Mouse (Mus musculus) right cerebral cortex, postnatal 4 days (tissue): ENCODE results near the gene Nufip1.

Experiments used
- DNase-seq: peaks from one replicate; pipeline ENCODE4 v3.0.0-alpha.2; 2022

The Nufip1 gene

DNA sequence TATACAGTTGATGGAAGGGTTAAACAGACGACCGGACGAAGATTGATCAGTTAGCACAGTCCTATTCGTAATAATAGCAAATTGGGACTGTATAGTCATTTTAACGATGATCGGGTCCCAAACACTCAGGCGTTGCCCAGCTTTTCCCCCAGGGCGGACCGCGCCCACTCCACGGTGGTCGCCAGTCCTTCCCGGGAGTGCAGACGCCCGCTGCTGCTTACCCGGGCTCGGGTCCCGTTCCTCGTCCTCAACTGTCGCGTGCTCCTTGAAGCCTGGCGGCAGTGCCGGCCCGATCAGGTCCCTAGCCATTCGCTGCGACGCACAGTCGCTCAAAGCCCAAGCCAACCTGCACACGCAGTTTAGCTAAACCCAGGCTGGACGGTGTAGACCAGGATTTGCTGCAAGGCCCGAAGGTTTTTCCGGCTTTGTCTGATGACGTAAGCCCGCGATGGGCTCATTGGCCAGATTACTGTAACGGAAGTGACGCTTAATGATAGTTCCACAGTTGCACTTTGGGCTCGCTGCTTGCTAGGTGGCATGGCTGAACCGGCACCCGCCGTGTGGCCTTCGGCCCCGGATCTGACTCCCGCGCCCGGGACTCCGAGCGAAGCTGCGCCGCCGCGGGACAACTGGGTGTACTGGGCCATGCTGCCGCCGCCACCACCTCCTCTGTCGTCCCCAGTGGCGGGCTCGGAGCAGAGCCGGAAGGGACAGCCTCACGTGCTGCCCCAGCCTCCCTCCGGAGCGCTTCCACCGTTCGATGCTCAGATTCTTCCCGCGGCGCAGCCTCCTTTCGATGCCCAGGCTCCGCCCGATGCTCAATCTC, at the start of gene Nufip1, which contains the start of gene Gpalpp1:
Gene Nufip1, plus strand, starts transcription at position 496 of the 826 bp plus-strand sequence.
Gene Gpalpp1, minus strand, starts transcription at position 365 of the 826 bp plus-strand sequence.
- DNase-seq, result peak; percentile 79

DNA sequence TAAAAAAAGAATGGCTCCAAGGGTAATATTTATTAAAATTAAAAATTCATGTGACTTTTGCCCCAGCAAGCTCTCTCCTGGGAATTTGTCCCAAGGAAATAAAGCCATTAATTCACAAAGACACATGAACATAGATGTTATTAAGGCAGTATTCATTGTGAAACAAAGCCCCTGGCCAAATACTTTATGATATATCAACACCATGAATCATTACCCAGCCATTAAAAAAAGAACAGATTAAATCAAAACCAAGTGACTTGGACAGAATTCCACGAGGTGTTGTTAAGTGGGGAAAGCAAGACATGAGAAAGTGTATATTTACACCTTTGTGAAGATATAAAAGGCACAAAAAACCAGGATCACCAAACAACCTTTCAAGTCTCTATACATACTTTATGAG, 43.5 kb upstream of the Nufip1 start:
- no peak for DNase-seq

DNA sequence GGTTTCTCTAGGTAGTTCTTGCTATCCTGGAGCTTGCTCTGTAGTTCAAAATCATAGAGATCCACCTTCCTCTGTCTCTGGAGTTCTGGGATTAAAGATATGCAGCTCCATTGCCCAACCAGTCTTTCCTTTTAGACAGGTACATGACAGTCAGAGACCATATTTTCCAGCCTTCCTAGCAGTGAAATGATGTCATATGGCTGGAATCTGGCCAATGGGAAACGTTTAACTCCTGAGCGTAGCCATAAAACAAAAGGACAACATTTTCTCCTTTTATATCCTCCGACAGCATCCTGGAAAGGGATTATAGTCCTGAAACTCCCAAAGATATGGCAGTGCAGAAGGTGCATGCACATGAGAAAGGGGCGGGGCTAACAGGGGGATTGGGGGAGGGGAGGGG, 42.4 kb upstream of the Nufip1 start:
- DNase-seq, result no peak

DNA sequence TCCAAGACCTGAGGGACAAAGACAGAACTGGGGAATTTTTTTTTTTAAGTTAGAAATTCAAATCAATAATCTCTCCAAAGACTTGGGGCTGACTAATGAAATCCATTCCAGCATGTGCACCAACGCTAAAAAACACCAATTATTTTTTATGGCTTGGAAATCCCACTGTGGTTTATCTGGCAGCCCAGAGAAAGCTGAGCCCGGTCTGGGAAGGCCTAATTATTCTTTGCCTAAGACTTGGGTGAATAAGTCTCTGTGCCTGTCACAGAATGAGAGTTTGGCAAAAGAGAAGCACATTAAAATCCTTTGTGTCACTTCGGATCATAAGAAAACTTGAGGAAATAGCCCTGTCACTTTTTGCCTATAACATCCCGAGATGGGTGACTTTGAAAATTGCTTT, 41.4 kb upstream of the Nufip1 start:
- DNase-seq, result no peak

DNA sequence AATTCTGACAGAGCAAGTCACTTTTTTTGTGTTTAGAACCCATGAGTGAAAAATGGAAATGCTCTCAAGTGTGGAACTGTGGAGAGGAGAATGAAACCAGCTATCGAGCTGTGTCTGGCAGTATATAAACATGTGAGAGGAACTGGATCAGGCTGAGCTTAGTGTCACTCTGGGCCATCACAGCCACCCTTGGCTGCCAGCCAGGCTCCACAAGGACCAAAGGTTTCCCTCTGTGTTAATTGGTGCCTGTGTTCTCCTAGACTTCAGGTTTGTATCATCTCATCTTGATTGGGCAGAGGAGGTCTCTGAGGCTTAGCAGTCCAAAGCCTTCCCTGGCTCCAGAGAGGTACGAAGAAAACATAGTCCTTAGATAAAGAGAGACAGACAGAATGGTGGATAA, 38.1 kb upstream of the Nufip1 start:
- DNase-seq, result no peak

DNA sequence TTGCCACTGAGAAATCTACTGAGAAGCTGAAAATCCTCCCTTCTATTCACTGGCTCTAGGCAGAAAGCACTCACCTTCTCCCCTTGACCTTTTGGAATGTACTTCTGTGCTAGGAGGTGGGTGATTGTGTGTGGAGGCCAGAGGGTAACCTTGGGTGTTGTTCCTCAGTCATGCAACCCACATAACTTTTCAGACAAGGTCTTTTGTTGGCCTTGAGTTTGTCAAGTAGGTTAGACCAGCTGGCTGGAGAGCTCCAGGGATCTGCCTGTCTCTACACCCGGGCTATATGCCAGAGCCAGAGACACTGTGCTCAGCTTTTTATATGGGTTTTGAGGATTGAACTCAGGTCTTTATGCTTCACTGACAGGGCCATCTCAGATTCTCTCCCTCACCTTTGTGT, 36.5 kb upstream of the Nufip1 start:
- DNase-seq, result no peak

DNA sequence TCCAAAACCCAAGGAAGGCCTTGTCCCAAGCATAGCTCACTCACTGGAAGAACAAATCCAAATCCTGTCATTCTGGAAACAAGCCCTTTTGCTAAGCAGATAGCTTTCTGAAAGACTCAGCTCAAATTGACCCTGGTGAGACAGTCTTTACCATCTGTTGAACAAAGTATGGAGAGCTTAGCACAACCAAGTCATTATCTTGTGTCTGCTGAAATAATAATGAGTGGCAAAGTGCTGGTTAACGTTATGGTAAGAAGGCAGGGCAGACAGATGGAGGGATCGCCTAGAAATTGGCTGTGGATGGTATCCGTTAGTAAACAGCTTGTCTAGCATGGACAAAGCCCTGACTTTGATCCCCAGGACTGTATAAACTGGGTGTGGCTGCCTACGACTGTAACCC, 35.0 kb upstream of the Nufip1 start:
- DNase-seq, result no peak

- DNase-seq, result no peak
Measured at GRCm38 (mm10) chr14:76076602-76077001, 34.1 kb upstream of the Nufip1 start.

DNA sequence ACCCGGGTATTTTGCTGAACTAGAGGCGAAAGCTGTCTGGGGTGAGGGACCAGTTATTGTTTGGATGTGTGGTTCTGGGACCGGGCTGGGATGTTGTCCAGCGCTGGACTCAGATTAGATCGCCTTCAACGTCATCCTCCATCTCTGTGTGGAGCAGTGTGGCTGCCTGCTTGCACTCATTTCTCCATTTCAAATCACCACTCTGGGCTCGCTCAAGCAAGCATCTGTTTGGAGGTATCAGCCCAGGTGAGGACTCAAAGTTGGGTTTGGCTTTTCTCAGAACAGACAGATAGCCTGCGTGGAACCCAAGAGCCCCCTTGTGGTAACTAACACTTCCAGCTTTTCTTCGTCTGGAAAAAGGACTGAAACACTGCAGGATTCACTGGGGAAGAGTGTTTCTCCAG, 33.6 kb upstream of the Nufip1 start:
- peak; percentile 50 for DNase-seq

DNA sequence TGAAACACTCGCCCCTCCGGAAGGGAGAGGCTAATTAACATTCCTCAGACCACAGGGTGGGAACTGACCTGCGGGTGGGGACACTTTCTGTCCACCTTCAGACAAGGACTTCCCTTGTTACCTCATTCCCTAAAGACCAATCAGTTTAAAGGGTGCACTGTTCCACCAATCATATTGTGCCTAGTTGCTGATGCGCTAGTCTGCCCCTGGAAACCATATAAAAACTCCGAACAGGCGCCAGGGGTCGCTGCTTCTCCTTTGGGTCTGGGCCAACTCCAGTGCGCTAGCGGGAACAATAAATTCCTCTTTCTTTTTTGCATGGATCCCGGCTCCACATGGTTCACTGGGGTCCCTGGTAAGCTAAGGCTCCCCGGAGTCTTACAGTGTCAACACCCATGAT, 29.2 kb upstream of the Nufip1 start:
- DNase-seq, result no peak

- no peak for DNase-seq
Measured at GRCm38 (mm10) chr14:76082086-76082636, 28.5 kb upstream of the Nufip1 start.

GRCm38 (mm10) chr14:76084188-76084587, 26.5 kb upstream of the Nufip1 start:
- no peak for DNase-seq

- no peak for DNase-seq
Measured at GRCm38 (mm10) chr14:76097244-76097643, 13.4 kb upstream of the Nufip1 start.

- no peak for DNase-seq
Measured at GRCm38 (mm10) chr14:76097815-76098214, 12.9 kb upstream of the Nufip1 start.

GRCm38 (mm10) chr14:76099543-76099942, 11.1 kb upstream of the Nufip1 start:
- no peak for DNase-seq

- DNase-seq, result no peak
Measured at GRCm38 (mm10) chr14:76115744-76116143, 5.1 kb downstream of the Nufip1 start.

DNA sequence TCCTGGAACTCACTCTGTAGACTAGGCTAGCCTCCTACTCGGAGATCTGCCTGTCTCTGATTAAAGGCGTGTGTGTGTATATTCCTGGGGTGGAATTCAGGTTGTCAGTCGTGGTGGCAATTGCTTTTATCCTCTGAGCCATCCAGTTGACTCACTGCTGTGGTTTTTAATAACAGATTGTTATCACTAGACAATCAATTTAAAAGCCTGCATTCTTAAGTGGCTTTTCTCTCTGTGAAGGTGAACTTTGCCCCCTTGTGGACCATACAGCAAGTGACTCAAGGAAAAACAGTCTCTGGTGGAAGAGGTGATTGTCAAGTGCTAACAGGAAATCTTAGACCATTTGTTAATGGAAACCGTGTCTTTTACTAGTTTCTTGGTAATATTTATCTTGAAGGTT, 8.3 kb downstream of the Nufip1 start:
- no peak for DNase-seq

- no peak for DNase-seq
Measured at GRCm38 (mm10) chr14:76120472-76120871, 9.8 kb downstream of the Nufip1 start.

DNA sequence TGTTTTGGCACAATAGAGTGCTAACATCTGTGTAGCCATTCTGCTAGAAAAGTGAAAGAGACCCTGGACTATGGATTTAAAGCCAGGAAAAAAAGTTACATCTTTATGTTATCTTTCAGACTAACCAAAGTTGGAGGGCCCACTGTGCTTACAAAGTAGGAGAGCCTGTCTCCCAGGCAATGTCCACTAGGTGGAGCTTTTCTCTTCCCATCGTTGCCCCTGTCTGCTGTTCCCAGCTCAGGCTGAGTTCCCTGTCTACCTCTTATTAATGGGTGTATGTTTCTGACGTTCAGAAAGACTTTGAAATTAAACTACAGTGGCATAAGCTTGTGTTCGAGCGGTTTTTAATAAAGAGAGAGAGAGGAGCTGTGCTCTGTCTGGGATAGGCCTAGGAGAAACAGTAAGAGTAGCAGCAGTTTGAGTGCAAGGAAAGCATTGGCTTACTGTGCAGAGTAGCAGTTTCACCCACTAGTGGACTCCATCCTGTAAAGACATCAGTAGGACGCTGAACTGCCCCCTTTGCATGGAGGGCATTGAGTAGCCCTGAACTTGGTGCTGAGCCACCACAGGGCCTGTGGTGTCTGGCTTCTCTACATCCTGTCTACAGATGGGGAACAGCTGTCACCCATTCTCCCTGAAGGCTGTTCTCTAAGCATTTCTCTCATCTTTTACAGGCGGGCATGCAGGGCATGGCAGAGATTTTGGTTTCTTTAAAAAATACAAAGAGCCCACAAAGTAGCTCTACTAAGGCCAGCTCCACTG, 11.4 kb downstream of the Nufip1 start:
- DNase-seq, result peak; percentile 47

DNA sequence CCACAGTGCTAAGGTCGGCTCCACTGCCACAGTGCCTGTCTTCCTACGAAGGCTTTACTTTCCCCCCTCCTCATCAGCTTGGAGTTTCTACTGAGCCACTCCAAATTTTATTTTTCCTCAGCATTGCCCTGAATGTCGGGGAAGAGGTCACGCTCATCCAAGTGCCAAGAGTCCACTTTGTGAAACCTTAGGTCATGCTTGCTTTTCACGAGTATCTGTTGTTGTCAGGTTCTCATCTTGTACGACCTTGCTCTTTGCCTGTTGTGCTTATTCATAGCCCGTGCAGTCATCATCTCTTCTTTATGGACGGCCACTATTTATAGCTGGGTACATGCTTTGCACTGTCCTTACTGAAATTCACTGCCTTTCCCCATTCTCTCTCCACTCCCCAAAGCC, 12.0 kb downstream of the Nufip1 start:
- no peak for DNase-seq

GRCm38 (mm10) chr14:76127311-76127710, 16.6 kb downstream of the Nufip1 start:
- DNase-seq, result no peak

GRCm38 (mm10) chr14:76128174-76128573, 17.5 kb downstream of the Nufip1 start:
- no peak for DNase-seq

DNA sequence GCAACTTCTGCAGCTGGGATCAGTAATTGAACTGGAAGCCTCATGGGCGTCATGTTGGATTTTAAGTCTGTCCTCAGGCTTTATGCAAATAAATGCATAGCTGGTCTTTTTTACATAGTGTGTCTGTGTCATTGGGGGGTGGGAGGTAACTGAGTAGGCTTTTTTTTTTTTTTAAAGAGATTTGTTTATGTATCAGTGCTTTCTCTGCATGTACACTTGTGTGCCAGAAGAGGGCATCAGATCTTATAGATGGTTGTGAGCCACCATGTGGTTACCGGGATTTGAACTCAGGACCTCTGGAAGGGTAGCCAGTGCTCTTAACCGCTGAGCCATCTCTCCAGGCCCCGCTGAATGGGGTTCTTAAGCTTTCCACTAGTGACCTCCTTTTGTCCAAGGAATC, 24.3 kb downstream of the Nufip1 start:
- no peak for DNase-seq

DNA sequence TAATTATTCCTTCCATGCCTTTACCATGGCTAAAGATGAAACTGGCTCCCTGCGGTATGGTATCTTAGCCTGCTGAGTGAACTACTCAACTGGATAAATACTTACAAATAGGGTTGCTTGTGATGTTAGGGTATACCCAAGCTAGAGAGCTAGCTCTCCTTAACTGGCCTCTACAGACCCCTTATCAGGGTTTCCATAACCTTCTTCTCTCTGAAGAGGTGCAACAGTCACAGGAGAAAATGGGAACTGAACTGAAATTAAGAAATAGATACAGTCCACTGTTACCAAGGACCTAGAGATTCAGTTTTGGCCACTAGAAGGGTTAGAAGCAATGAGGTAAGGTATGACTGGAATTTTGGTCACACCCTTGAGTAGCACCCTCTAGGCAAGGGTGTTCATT, 34.6 kb downstream of the Nufip1 start:
- no peak for DNase-seq
